Mouse (Mus musculus) bone marrow macrophage, adult 2 months (primary cell): ENCODE measurements around the gene Nudt16l1.

Experiments
- CTCF ChIP-seq: IDR thresholded peaks from 2 replicates; pipeline ENCODE4 v1.5.1; 2012; ENCODE audit warnings: low read depth, mild to moderate bottlenecking, low read length, moderate library complexity
- POLR2A ChIP-seq: IDR thresholded peaks from 2 replicates; pipeline ENCODE4 v1.6.1; 2012; ENCODE audit warnings: mild to moderate bottlenecking, low read depth, low read length, borderline replicate concordance

DNA sequence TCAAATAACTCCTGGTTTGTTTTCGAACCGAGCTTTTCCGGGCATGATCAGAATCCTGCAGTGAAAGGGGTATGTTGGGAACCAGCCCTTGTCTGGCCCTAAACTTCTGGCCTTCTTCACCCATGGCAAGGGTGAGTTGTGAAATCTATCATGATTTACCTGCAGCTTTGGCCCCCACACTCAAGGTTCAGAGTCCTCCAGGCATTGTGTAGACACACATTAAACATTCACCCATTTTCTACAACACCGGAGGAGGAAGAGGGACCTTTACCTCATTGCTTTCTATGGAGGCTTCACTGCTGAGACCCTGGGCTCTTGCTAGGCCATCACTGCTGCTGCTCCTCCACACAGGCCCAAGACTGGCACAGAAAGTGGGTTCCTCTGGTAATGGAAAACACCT, 8.8 kb downstream of the Nudt16l1 start:
- TF ChIP-seq CTCF (no peak), POLR2A (no peak)
